Mouse (Mus musculus): ENCODE measurements at regions not wholly inside any gene's neighbourhood (a gene's known extent, or its start where the extent isn't known, plus 50 kb on each side); places are given as distances from the start of the nearest gene placed in this dataset.

- peaks cover 5 to 11% of the 10 kb centered on the region in 2 experiments; a peak in 3 of 4 replicates for H3K4me1 ChIP-seq (ENCODE audit: control insufficient read depth in 1 of 2, insufficient read depth in 2 of 2, low read length in 2 of 2)
- no peaks in the 10 kb centered on the region for H3K79me2 ChIP-seq (ENCODE audit: control insufficient read depth, insufficient read depth, low read length, poor library complexity)
- H3K27me3 ChIP-seq (ENCODE audit: control insufficient read depth in 1 of 2, insufficient read depth in 2 of 2, low read length in 2 of 2): no peaks in the 10 kb centered on the region
- H3K4me3 ChIP-seq (ENCODE audit: control insufficient read depth in 1 of 2, insufficient read depth in 1 of 2, low read depth in 2 of 2, low read length in 2 of 2): no peak overlapping the region
- H3K36me3 ChIP-seq (ENCODE audit: control insufficient read depth in 1 of 2, insufficient read depth in 2 of 2, low read length in 2 of 2): peaks cover 0 to 10% of the 10 kb centered on the region in 2 experiments; a peak in 2 of 4 replicates
- H3K9me3 ChIP-seq (replicated peaks; ENCODE audit: insufficient read depth, low read length): no peaks in the 10 kb centered on the region
- TF ChIP-seq RCOR1 (IDR thresholded peaks at IDR 0.05; ENCODE audit: low read depth, low read length): no peak
- TF ChIP-seq CHD2 (IDR thresholded peaks at IDR 0.05; ENCODE audit: low read length): no peak
- no peak for TF ChIP-seq BHLHE40 (IDR thresholded peaks at IDR 0.05; ENCODE audit: borderline replicate concordance, low read depth, low read length)
- TF ChIP-seq SMC3 (IDR thresholded peaks at IDR 0.05; ENCODE audit: low read depth, low read length): no peak
- TF ChIP-seq UBTF (IDR thresholded peaks at IDR 0.05; ENCODE audit: borderline replicate concordance, insufficient read depth, low read depth, low read length): no peak
- TF ChIP-seq NELFE (IDR thresholded peaks at IDR 0.05; ENCODE audit: low read depth, low read length): no peak
- no peak for TF ChIP-seq MAZ (IDR thresholded peaks at IDR 0.05; ENCODE audit: low read depth, low read length)
- no peak for TF ChIP-seq ZC3H11A (IDR thresholded peaks at IDR 0.05; ENCODE audit: low read depth, low read length)
- no peak for TF ChIP-seq EP300 (IDR thresholded peaks at IDR 0.05; ENCODE audit: low read depth in 1 of 2, low read length in 2 of 2)
- no peak for TF ChIP-seq KAT2A (conservative IDR thresholded peaks at IDR 0.05; ENCODE audit: low read depth, low read length)
- no peak for TF ChIP-seq MYB (IDR thresholded peaks at IDR 0.05; ENCODE audit: low read depth, low read length)
- no peak for TF ChIP-seq POLR2A (IDR thresholded peaks at IDR 0.05; ENCODE audit: control insufficient read depth in 1 of 2, insufficient read depth in 1 of 2, low read depth in 1 of 2, low read length in 2 of 2, poor library complexity in 1 of 2)
- no peak for TF ChIP-seq TAL1 (IDR thresholded peaks at IDR 0.05; ENCODE audit: low read length)
- TF ChIP-seq POLR2AphosphoS5 (IDR thresholded peaks at IDR 0.05; ENCODE audit: borderline replicate concordance, low read depth, low read length): no peak
- no peak for TF ChIP-seq MAFK (IDR thresholded peaks at IDR 0.05; ENCODE audit: borderline replicate concordance, low read depth, low read length)
- no peak for TF ChIP-seq ELF1 (IDR thresholded peaks at IDR 0.05; ENCODE audit: low read depth, low read length)
- no peak for TF ChIP-seq ZNF384 (IDR thresholded peaks at IDR 0.05; ENCODE audit: low read depth, low read length)
- no peak for DNase-seq (ENCODE audit: low read depth, low spot score)
- no peak overlapping the region for H3K9ac ChIP-seq (ENCODE audit: control insufficient read depth, low read depth, low read length, poor library complexity, severe bottlenecking)
- no peak overlapping the region for H3K27ac ChIP-seq (ENCODE audit: control insufficient read depth, low read depth, low read length)
Measured at GRCm38 (mm10) chr3:21843292-21843852, 233.1 kb upstream of the Tbl1xr1 start.

- Histone ChIP-seq H3K27me3 (ENCODE audit: control insufficient read depth in 1 of 2, insufficient read depth in 2 of 2, low read length in 2 of 2) (no peaks in the 10 kb centered on the region), H3K9me3 (replicated peaks; ENCODE audit: insufficient read depth, low read length) (no peaks in the 10 kb centered on the region), H3K4me1 (ENCODE audit: control insufficient read depth in 1 of 2, insufficient read depth in 2 of 2, low read length in 2 of 2) (peaks cover 2 to 9% of the 10 kb centered on the region in 2 experiments; a peak in 3 of 4 replicates), H3K79me2 (ENCODE audit: control insufficient read depth, insufficient read depth, low read length, poor library complexity) (no peaks in the 10 kb centered on the region), H3K4me3 (ENCODE audit: control insufficient read depth in 1 of 2, insufficient read depth in 1 of 2, low read depth in 2 of 2, low read length in 2 of 2) (no peak overlapping the region), H3K9ac (ENCODE audit: control insufficient read depth, low read depth, low read length, poor library complexity, severe bottlenecking) (no peak overlapping the region), H3K36me3 (ENCODE audit: control insufficient read depth in 1 of 2, insufficient read depth in 2 of 2, low read length in 2 of 2) (peaks cover 0 to 11% of the 10 kb centered on the region in 2 experiments; a peak in 2 of 4 replicates), H3K27ac (ENCODE audit: control insufficient read depth, low read depth, low read length) (no peak overlapping the region)
- no peak for TF ChIP-seq POLR2AphosphoS5 (IDR thresholded peaks at IDR 0.05; ENCODE audit: borderline replicate concordance, low read depth, low read length)
- no peak for TF ChIP-seq MAX (IDR thresholded peaks at IDR 0.05; ENCODE audit: low read length)
- TF ChIP-seq TBP (IDR thresholded peaks at IDR 0.05; ENCODE audit: low read depth, low read length): no peak
- TF ChIP-seq EP300 (IDR thresholded peaks at IDR 0.05; ENCODE audit: low read depth in 1 of 2, low read length in 2 of 2): no peak
- no peak for TF ChIP-seq SMC3 (IDR thresholded peaks at IDR 0.05; ENCODE audit: low read depth, low read length)
- TF ChIP-seq ELF1 (IDR thresholded peaks at IDR 0.05; ENCODE audit: low read depth, low read length): no peak
- no peak for TF ChIP-seq JUND (IDR thresholded peaks at IDR 0.05; ENCODE audit: low read depth, low read length)
- TF ChIP-seq TAL1 (IDR thresholded peaks at IDR 0.05; ENCODE audit: low read length): no peak
- no peak for TF ChIP-seq ETS1 (IDR thresholded peaks at IDR 0.05; ENCODE audit: low read depth, low read length)
- TF ChIP-seq RAD21 (IDR thresholded peaks at IDR 0.05; ENCODE audit: low read depth, low read length): no peak
- TF ChIP-seq USF2 (IDR thresholded peaks at IDR 0.05; ENCODE audit: borderline replicate concordance in 1 of 2, insufficient read depth in 1 of 2, low read depth in 1 of 2, low read length in 2 of 2): no peak
- no peak for TF ChIP-seq ZMIZ1 (IDR thresholded peaks at IDR 0.05; ENCODE audit: low read depth, low read length)
- TF ChIP-seq CTCF (IDR thresholded peaks at IDR 0.05 in 2 of 3, conservative IDR thresholded peaks at IDR 0.05 in 1 of 3; ENCODE audit: control insufficient read depth in 1 of 3, insufficient read depth in 1 of 3, low read depth in 2 of 3, low read length in 3 of 3, poor library complexity in 1 of 3, severe bottlenecking in 1 of 3): no peak
- no peak for TF ChIP-seq MAFK (IDR thresholded peaks at IDR 0.05; ENCODE audit: borderline replicate concordance, low read depth, low read length)
- TF ChIP-seq HCFC1 (IDR thresholded peaks at IDR 0.05; ENCODE audit: low read depth, low read length): no peak
- no peak for TF ChIP-seq MXI1 (IDR thresholded peaks at IDR 0.05; ENCODE audit: low read depth, low read length)
- DNase-seq (ENCODE audit: low read depth, low spot score): no peak
Measured at GRCm38 (mm10) chr3:21849831-21850230, 226.6 kb upstream of the Tbl1xr1 start.

Data from MEL (cell line).